Mouse (Mus musculus): ENCODE data around the gene Abtb1. TPM values are rescaled to one million over a fixed set of nuclear protein-coding genes. Genes with fewer than 3 reads are reported as not detected.

The Abtb1 gene
- polyA plus RNA-seq (2016; fragmentation: Nextera tagmentation; extraction: Ambion mirVana) = 22.5 and 26.3 TPM in 2 replicates

- WGBS = under 1% methylated on average over 72 of the region's 72 CpGs
- peaks cover 8% of the 10 kb centered on the region; the same call in 1 of the 2 replicates for H3K27me3 ChIP-seq (ENCODE audit: low read depth, poor library complexity, severe bottlenecking)
- H3K4me1 ChIP-seq = peaks cover 28% of the 10 kb centered on the region
- H3K36me3 ChIP-seq = peaks cover 33% of the 10 kb centered on the region
- H3K4me3 ChIP-seq = peak within 1 kb of the TSS; percentile 79
- no peaks in the 10 kb centered on the region for H3K9me3 ChIP-seq (replicated peaks)
- DNase-seq (ENCODE audit: low spot score) = peak; percentile 99
- H3K27ac ChIP-seq (replicated peaks) = peak within 1 kb of the TSS; percentile 89
Measured at GRCm38 (mm10) chr6:88841781-88842689, at the start of gene Abtb1. Gene Abtb1, minus strand, starts transcription at chr6:88841984.

GRCm38 (mm10) chr6:88890832-88891231 is 49.0 kb upstream of the Abtb1 start:
- no peaks in the 10 kb centered on the region for H3K27me3 ChIP-seq (ENCODE audit: low read depth, poor library complexity, severe bottlenecking)
- no peak overlapping the region for H3K27ac ChIP-seq (replicated peaks)
- H3K4me3 ChIP-seq = no peak overlapping the region
- H3K36me3 ChIP-seq = peaks cover 100% of the 10 kb centered on the region
- no peak for DNase-seq (ENCODE audit: low spot score)
- H3K9me3 ChIP-seq (replicated peaks) = no peaks in the 10 kb centered on the region
- 89% methylated on average over 7 of the region's 7 CpGs for WGBS
- H3K4me1 ChIP-seq = peaks cover 7% of the 10 kb centered on the region; the same call in 1 of the 2 replicates

GRCm38 (mm10) chr6:88889410-88890042 is 47.7 kb upstream of the Abtb1 start:
- Histone ChIP-seq H3K27ac (replicated peaks) (no peak overlapping the region), H3K36me3 (peaks cover 100% of the 10 kb centered on the region), H3K9me3 (replicated peaks) (no peaks in the 10 kb centered on the region), H3K27me3 (ENCODE audit: low read depth, poor library complexity, severe bottlenecking) (no peaks in the 10 kb centered on the region), H3K4me3 (no peak overlapping the region), H3K4me1 (no peaks in the 10 kb centered on the region)
- WGBS = 93% methylated on average over 13 of the region's 13 CpGs
- no peak for DNase-seq (ENCODE audit: low spot score)

GRCm38 (mm10) chr6:88886417-88886967 is 44.7 kb upstream of the Abtb1 start:
- no peak for DNase-seq (ENCODE audit: low spot score)
- no peaks in the 10 kb centered on the region for H3K9me3 ChIP-seq (replicated peaks)
- WGBS = 81% methylated on average over 2 of the region's 2 CpGs
- no peaks in the 10 kb centered on the region for H3K27me3 ChIP-seq (ENCODE audit: low read depth, poor library complexity, severe bottlenecking)
- no peak overlapping the region for H3K4me3 ChIP-seq
- peaks cover 100% of the 10 kb centered on the region for H3K36me3 ChIP-seq
- 0 out of 2 replicates have a peak overlapping the region, but pooled peaks have one; percentile 52 for H3K27ac ChIP-seq (replicated peaks)
- peaks cover 13% of the 10 kb centered on the region for H3K4me1 ChIP-seq

GRCm38 (mm10) chr6:88885644-88886416 is 44.0 kb upstream of the Abtb1 start:
- WGBS = 96% methylated on average over 12 of the region's 12 CpGs
- no peaks in the 10 kb centered on the region for H3K27me3 ChIP-seq (ENCODE audit: low read depth, poor library complexity, severe bottlenecking)
- peak overlapping the region; percentile 52 for H3K27ac ChIP-seq (replicated peaks)
- no peaks in the 10 kb centered on the region for H3K9me3 ChIP-seq (replicated peaks)
- H3K4me3 ChIP-seq = no peak overlapping the region
- H3K36me3 ChIP-seq = peaks cover 100% of the 10 kb centered on the region
- no peak for DNase-seq (ENCODE audit: low spot score)
- H3K4me1 ChIP-seq = peaks cover 13% of the 10 kb centered on the region

GRCm38 (mm10) chr6:88884690-88885089 is 42.9 kb upstream of the Abtb1 start:
- H3K36me3 ChIP-seq = peaks cover 97% of the 10 kb centered on the region
- no peaks in the 10 kb centered on the region for H3K9me3 ChIP-seq (replicated peaks)
- peaks cover 13% of the 10 kb centered on the region for H3K4me1 ChIP-seq
- H3K27ac ChIP-seq (replicated peaks) = no peak overlapping the region
- H3K27me3 ChIP-seq (ENCODE audit: low read depth, poor library complexity, severe bottlenecking) = no peaks in the 10 kb centered on the region
- WGBS = 95% methylated on average over 17 of the region's 17 CpGs
- H3K4me3 ChIP-seq = no peak overlapping the region
- no peak for DNase-seq (ENCODE audit: low spot score)

- peaks cover 92% of the 10 kb centered on the region for H3K36me3 ChIP-seq
- WGBS = 96% methylated on average over 10 of the region's 10 CpGs
- no peak overlapping the region for H3K27ac ChIP-seq (replicated peaks)
- no peak overlapping the region for H3K4me3 ChIP-seq
- peaks cover 13% of the 10 kb centered on the region for H3K4me1 ChIP-seq
- DNase-seq (ENCODE audit: low spot score) = no peak
- no peaks in the 10 kb centered on the region for H3K9me3 ChIP-seq (replicated peaks)
- no peaks in the 10 kb centered on the region for H3K27me3 ChIP-seq (ENCODE audit: low read depth, poor library complexity, severe bottlenecking)
Measured at GRCm38 (mm10) chr6:88884195-88884594, 42.4 kb upstream of the Abtb1 start.

GRCm38 (mm10) chr6:88881334-88881733 is 39.5 kb upstream of the Abtb1 start:
- no peak overlapping the region for H3K4me3 ChIP-seq
- peaks cover 70% of the 10 kb centered on the region for H3K36me3 ChIP-seq
- H3K4me1 ChIP-seq = peaks cover 13% of the 10 kb centered on the region
- H3K9me3 ChIP-seq (replicated peaks) = no peaks in the 10 kb centered on the region
- no peak for DNase-seq (ENCODE audit: low spot score)
- H3K27me3 ChIP-seq (ENCODE audit: low read depth, poor library complexity, severe bottlenecking) = peaks cover 2% of the 10 kb centered on the region
- 83% methylated on average over 7 of the region's 7 CpGs for WGBS
- H3K27ac ChIP-seq (replicated peaks) = peak overlapping the region; percentile 25; the same call in 1 of the 2 replicates

GRCm38 (mm10) chr6:88879471-88879870 is 37.7 kb upstream of the Abtb1 start:
- WGBS = 73% methylated on average over 4 of the region's 4 CpGs
- no peak for DNase-seq (ENCODE audit: low spot score)
- Histone ChIP-seq H3K27ac (replicated peaks) (no peak overlapping the region), H3K36me3 (peaks cover 52% of the 10 kb centered on the region), H3K9me3 (replicated peaks) (0 out of 2 replicates have a peak, but pooled peaks cover 4% of the 10 kb centered on the region), H3K4me3 (no peak overlapping the region), H3K4me1 (peaks cover 19% of the 10 kb centered on the region), H3K27me3 (ENCODE audit: low read depth, poor library complexity, severe bottlenecking) (peaks cover 21% of the 10 kb centered on the region)

- WGBS = 6% methylated on average over 63 of the region's 63 CpGs
- Histone ChIP-seq H3K36me3 (peaks cover 7% of the 10 kb centered on the region; the same call in 1 of the 2 replicates), H3K4me3 (peak within 1 kb of the TSS; percentile 85), H3K9me3 (replicated peaks) (0 out of 2 replicates have a peak, but pooled peaks cover 4% of the 10 kb centered on the region), H3K27ac (replicated peaks) (peak within 1 kb of the TSS; percentile 91), H3K27me3 (ENCODE audit: low read depth, poor library complexity, severe bottlenecking) (peaks cover 39% of the 10 kb centered on the region), H3K4me1 (peaks cover 39% of the 10 kb centered on the region)
- DNase-seq (ENCODE audit: low spot score) = peak; percentile 86
Measured at GRCm38 (mm10) chr6:88874868-88875508, 33.2 kb upstream of the Abtb1 start, which contains the start of gene Podxl2. Gene Podxl2, minus strand, starts transcription at chr6:88875044.

- H3K4me1 ChIP-seq = peaks cover 44% of the 10 kb centered on the region
- H3K27ac ChIP-seq (replicated peaks) = peak overlapping the region; percentile 91
- H3K36me3 ChIP-seq = peaks cover 7% of the 10 kb centered on the region; the same call in 1 of the 2 replicates
- 3% methylated on average over 74 of the region's 74 CpGs for WGBS
- peaks cover 39% of the 10 kb centered on the region for H3K27me3 ChIP-seq (ENCODE audit: low read depth, poor library complexity, severe bottlenecking)
- DNase-seq (ENCODE audit: low spot score) = peak; percentile 53
- 0 out of 2 replicates have a peak, but pooled peaks cover 4% of the 10 kb centered on the region for H3K9me3 ChIP-seq (replicated peaks)
- peak overlapping the region; percentile 85 for H3K4me3 ChIP-seq
Measured at GRCm38 (mm10) chr6:88873965-88874867, 32.4 kb upstream of the Abtb1 start.
